Mouse (Mus musculus): ENCODE data around the gene Rxfp2. TPM values are rescaled to one million over a fixed set of nuclear protein-coding genes. Genes with fewer than 3 reads are reported as not detected.

Gene Rxfp2
- polyA plus RNA-seq, 1 experiment from 2014 or later = 0.34 TPM

DNA sequence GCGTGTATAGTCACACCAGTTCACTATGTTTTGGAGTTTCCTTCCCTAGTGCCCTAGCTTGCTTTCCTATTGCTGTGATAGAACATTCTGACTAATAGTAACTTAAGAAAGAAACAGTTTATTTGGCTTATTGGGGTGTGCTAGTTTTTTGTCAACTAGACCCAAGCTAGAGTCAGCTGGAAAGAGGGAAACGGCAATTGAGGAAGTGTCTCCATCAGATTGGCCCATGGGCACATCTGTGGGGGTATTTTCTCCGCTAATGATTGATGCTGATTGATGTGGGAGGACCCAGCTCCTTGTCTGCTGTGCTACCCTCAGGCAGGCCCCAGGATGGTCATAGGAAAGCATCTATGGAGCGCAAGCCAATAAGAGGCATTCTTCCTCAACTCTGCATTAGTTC lies 103.6 kb downstream of the Rxfp2 start:
- peaks cover 4% of the 10 kb centered on the region; the same call in 1 of the 2 replicates for H3K4me1 ChIP-seq (ENCODE audit: control insufficient read depth, insufficient read depth, low read length)
- H3K36me3 ChIP-seq (ENCODE audit: control insufficient read depth, insufficient read depth, low read length) = no peaks in the 10 kb centered on the region
- H3K9ac ChIP-seq (ENCODE audit: low read length) = no peak overlapping the region
- H3K4me2 ChIP-seq (ENCODE audit: low read depth, low read length) = no peak overlapping the region
- no peaks in the 10 kb centered on the region for H3K27me3 ChIP-seq (ENCODE audit: control insufficient read depth, insufficient read depth, low read length)
- ATAC-seq (ENCODE audit: insufficient read depth, low FRiP score) = no peak
- H3K9me3 ChIP-seq (replicated peaks; ENCODE audit: control insufficient read depth, low read length) = 0 out of 2 replicates have a peak, but pooled peaks cover 1% of the 10 kb centered on the region
- H3K27ac ChIP-seq (ENCODE audit: low read length) = no peak overlapping the region
- WGBS = 85% methylated on average over 4 of the region's 4 CpGs
- no peak overlapping the region for H3K4me3 ChIP-seq (replicated peaks; ENCODE audit: low read length)

DNA sequence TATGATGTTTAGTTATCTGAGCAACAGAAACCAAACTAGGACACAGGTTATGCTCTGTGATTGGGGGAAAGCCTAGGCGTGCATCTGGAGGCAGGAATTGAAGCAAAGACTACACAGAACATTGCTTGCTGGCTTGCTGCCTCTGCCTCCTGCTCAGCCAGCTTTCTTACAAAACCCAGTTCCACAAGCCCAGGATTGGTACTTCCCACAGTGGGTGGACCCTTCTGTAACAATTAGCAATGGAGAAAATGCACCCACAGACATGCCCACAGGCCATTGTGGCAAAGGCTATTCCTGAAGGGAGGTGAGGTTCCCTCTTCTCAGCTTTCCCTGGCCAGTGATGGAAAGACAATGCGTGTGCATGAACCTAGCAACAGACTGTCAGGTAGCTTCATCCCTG lies 104.1 kb downstream of the Rxfp2 start:
- H3K4me2 ChIP-seq (ENCODE audit: low read depth, low read length) = no peak overlapping the region
- H3K4me3 ChIP-seq (replicated peaks; ENCODE audit: low read length) = no peak overlapping the region
- H3K27me3 ChIP-seq (ENCODE audit: control insufficient read depth, insufficient read depth, low read length) = no peaks in the 10 kb centered on the region
- WGBS = 82% methylated on average over 2 of the region's 2 CpGs
- no peak for ATAC-seq (ENCODE audit: insufficient read depth, low FRiP score)
- no peaks in the 10 kb centered on the region for H3K36me3 ChIP-seq (ENCODE audit: control insufficient read depth, insufficient read depth, low read length)
- H3K27ac ChIP-seq (ENCODE audit: low read length) = no peak overlapping the region
- no peaks in the 10 kb centered on the region for H3K9me3 ChIP-seq (replicated peaks; ENCODE audit: control insufficient read depth, low read length)
- H3K9ac ChIP-seq (ENCODE audit: low read length) = no peak overlapping the region
- H3K4me1 ChIP-seq (ENCODE audit: control insufficient read depth, insufficient read depth, low read length) = peaks cover 4% of the 10 kb centered on the region; the same call in 1 of the 2 replicates

DNA sequence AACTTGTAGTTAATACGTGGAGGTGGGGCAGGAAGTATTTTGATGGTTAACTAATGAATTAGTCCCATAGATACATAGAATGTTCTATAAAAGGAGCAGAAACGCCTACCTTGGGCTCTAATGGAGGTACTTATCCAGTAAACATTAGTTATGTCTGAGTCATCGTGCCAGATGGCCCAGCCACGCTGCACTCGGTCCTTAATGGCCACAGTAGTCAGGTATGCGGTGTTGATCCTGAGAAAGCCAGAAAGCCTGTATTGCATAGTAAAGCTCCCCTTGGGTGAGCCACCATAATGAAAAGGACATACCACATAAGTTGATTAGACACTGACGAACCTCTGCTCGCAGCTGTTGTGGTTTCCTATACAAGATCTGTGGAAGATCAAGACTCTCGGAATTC lies 107.4 kb downstream of the Rxfp2 start:
- H3K36me3 ChIP-seq (ENCODE audit: control insufficient read depth, insufficient read depth, low read length) = no peaks in the 10 kb centered on the region
- no peaks in the 10 kb centered on the region for H3K27me3 ChIP-seq (ENCODE audit: control insufficient read depth, insufficient read depth, low read length)
- no peak overlapping the region for H3K27ac ChIP-seq (ENCODE audit: low read length)
- no peak overlapping the region for H3K4me2 ChIP-seq (ENCODE audit: low read depth, low read length)
- no peaks in the 10 kb centered on the region for H3K9me3 ChIP-seq (replicated peaks; ENCODE audit: control insufficient read depth, low read length)
- H3K4me3 ChIP-seq (replicated peaks; ENCODE audit: low read length) = no peak overlapping the region
- H3K4me1 ChIP-seq (ENCODE audit: control insufficient read depth, insufficient read depth, low read length) = no peaks in the 10 kb centered on the region
- no peak for ATAC-seq (ENCODE audit: insufficient read depth, low FRiP score)
- whole genome bisulfite sequencing = 63% methylated on average over 9 of the region's 9 CpGs
- no peak overlapping the region for H3K9ac ChIP-seq (ENCODE audit: low read length)

- ATAC-seq (ENCODE audit: insufficient read depth, low FRiP score) = no peak
- no peaks in the 10 kb centered on the region for H3K4me1 ChIP-seq (ENCODE audit: control insufficient read depth, insufficient read depth, low read length)
Measured at GRCm38 (mm10) chr5:150128432-150128831, 110.0 kb downstream of the Rxfp2 start.

DNA sequence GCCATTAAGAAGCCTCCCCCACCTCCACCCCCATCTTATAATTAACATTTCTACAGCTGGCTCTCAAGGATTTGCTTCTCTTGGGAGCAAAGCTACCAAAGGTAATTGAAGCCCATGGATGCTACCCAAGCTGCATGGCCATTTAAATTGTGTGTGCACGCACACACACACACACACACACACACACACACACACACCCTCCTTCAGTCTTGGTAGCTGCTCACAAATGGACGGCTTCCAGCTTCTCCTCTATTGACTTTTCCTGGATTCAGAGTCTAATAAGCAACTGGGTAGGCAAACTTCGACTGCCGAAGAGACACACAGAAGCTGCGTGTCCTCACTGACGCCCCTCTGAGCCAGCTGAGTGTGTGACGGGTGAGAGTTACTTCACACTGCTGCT lies 111.7 kb downstream of the Rxfp2 start:
- Histone ChIP-seq H3K4me3 (replicated peaks; ENCODE audit: low read length) (no peak overlapping the region), H3K27ac (ENCODE audit: low read length) (no peak overlapping the region), H3K9ac (ENCODE audit: low read length) (no peak overlapping the region), H3K4me1 (ENCODE audit: control insufficient read depth, insufficient read depth, low read length) (no peaks in the 10 kb centered on the region), H3K36me3 (ENCODE audit: control insufficient read depth, insufficient read depth, low read length) (no peaks in the 10 kb centered on the region), H3K27me3 (ENCODE audit: control insufficient read depth, insufficient read depth, low read length) (no peaks in the 10 kb centered on the region), H3K9me3 (replicated peaks; ENCODE audit: control insufficient read depth, low read length) (no peaks in the 10 kb centered on the region), H3K4me2 (ENCODE audit: low read depth, low read length) (no peak overlapping the region)
- ATAC-seq (ENCODE audit: insufficient read depth, low FRiP score) = no peak
- WGBS = 73% methylated on average over 7 of the region's 7 CpGs

More at GRCm38 (mm10) chr5:150128432-150128831, 110.0 kb downstream of the Rxfp2 start:
- no peak overlapping the region for H3K4me2 ChIP-seq (ENCODE audit: low read depth, low read length)
- H3K27me3 ChIP-seq (ENCODE audit: control insufficient read depth, insufficient read depth, low read length) = no peaks in the 10 kb centered on the region
- no peaks in the 10 kb centered on the region for H3K9me3 ChIP-seq (replicated peaks; ENCODE audit: control insufficient read depth, low read length)
- H3K4me3 ChIP-seq (replicated peaks; ENCODE audit: low read length) = no peak overlapping the region
- H3K36me3 ChIP-seq (ENCODE audit: control insufficient read depth, insufficient read depth, low read length) = no peaks in the 10 kb centered on the region
- no peak overlapping the region for H3K9ac ChIP-seq (ENCODE audit: low read length)
- WGBS = 78% methylated on average over 8 of the region's 8 CpGs
- H3K27ac ChIP-seq (ENCODE audit: low read length) = no peak overlapping the region

- Histone ChIP-seq H3K9ac (ENCODE audit: low read length) (no peak overlapping the region), H3K4me2 (ENCODE audit: low read depth, low read length) (no peak overlapping the region), H3K36me3 (ENCODE audit: control insufficient read depth, insufficient read depth, low read length) (no peaks in the 10 kb centered on the region), H3K9me3 (replicated peaks; ENCODE audit: control insufficient read depth, low read length) (no peaks in the 10 kb centered on the region), H3K4me1 (ENCODE audit: control insufficient read depth, insufficient read depth, low read length) (no peaks in the 10 kb centered on the region), H3K4me3 (replicated peaks; ENCODE audit: low read length) (no peak overlapping the region), H3K27me3 (ENCODE audit: control insufficient read depth, insufficient read depth, low read length) (no peaks in the 10 kb centered on the region), H3K27ac (ENCODE audit: low read length) (no peak overlapping the region)
- ATAC-seq (ENCODE audit: insufficient read depth, low FRiP score) = no peak
- WGBS = 71% methylated on average over 7 of the region's 7 CpGs
Measured at GRCm38 (mm10) chr5:150131166-150131565, 112.7 kb downstream of the Rxfp2 start.

Other genes starting within 250 kb of the Rxfp2 start
- 10.8 TPM in 2 replicates for gene Fry, start 100.0 kb downstream of the Rxfp2 start, polyA plus RNA-seq (2015; fragmentation: Nextera tagmentation; extraction: Ambion mirVana)

Measured in stomach, embryonic 16.5 days (tissue).